Mouse (Mus musculus): ENCODE results near the gene Tecr.
A peak's percentile ranks its signal among the peaks of the same experiment; 100 is the strongest.

Tecr gene

GRCm38 (mm10) chr8:83607661-83608397 lies at the start of gene Tecr, which contains the start of gene Dnajb1:
Tecr (minus strand) TSS chr8:83607971.
Dnajb1 (plus strand) TSS chr8:83608193.
- DNase-seq (ENCODE audit: low read depth, low spot score): peak; percentile 99

DNA sequence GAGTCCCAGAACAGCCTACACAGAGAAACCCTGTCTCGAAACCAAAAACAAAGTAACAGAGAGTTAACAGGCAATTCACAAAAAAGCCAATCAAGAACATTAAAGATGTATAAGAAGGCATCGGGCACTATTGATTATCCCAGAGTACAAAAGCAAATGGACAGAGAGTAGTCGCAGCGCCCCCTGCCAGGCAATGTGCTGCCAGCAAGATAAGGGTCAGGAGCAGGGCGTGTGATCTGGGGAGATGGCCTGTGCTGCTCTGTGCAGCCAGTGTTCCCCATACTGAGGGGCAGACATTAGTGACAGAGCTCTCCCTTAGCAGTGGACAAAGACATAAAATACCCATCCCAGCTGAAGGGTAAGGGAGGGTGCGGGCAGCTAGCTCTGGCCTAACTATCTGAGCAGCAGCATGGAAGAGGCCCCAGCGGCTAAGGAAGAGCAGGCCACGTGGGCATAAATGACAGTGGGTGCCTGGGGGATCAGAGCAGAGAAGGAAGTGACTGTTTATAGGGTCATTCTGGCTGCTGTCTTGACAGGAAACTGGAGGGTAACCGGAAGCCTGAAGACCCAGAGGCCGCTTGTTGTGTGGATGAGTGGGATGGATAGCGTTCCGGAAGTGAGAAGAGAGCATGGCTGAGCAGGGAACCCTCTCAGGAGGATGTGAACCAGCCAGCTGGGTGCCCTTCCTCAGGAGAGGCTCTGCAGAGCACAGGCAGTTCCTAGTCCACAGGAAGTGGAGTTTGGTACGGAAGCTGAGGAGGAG lies 48.9 kb upstream of the Tecr start:
- DNase-seq (ENCODE audit: low read depth, low spot score): no peak

DNA sequence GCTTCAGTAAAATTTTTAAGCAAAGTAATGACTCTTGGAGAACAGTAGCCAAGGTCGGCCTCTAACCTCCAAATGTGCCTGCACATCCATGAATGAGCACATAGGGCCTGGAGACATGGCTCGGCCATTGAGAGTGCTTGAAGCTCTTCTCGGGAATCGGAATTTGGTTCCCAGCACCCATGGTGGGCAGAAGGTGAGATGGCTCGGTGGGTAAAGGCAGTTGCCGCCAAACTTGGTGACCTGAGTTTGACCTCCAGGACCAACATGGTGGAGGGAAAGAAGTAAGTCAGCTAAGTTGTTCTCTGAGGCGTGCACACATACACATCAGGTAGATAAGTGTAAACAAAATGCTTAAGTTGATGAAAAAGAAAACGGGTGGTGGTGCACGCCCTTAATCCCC lies 48.3 kb upstream of the Tecr start:
- DNase-seq (ENCODE audit: low read depth, low spot score): no peak

- DNase-seq (ENCODE audit: low read depth, low spot score): no peak
These were observed 47.0 kb upstream of the Tecr start for GRCm38 (mm10) chr8:83654725-83655124.

GRCm38 (mm10) chr8:83653662-83654017 lies 45.9 kb upstream of the Tecr start:
- peak; percentile 57 for DNase-seq (ENCODE audit: low read depth, low spot score)

- DNase-seq (ENCODE audit: low read depth, low spot score): no peak
These were observed 45.2 kb upstream of the Tecr start for GRCm38 (mm10) chr8:83652744-83653661.

- peak; percentile 100 for DNase-seq (ENCODE audit: low read depth, low spot score)
These were observed 44.4 kb upstream of the Tecr start, which contains the start of gene Gipc1 for GRCm38 (mm10) chr8:83652030-83652743. Gipc1 (plus strand) TSS chr8:83652677.

DNA sequence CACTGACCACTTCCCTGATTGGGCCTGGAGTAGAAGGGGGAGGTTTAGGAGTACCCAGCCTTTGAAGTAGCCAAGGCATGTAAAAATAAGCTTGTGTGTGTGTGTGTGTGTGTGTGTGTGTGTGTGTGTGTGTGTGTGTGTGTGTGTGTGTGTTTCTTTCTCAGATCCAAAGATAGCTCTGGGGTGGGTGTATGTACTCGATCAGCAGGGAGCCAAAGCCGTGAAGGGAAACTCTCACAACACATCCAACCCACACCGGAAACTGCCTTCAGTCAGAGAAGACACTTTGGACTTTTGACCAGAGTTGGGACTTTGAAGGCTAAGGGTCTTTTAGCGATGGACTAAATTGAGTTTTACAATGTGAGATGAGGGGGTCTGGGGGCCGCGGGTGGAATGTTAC lies 41.9 kb upstream of the Tecr start:
- DNase-seq (ENCODE audit: low read depth, low spot score): peak; percentile 55

DNA sequence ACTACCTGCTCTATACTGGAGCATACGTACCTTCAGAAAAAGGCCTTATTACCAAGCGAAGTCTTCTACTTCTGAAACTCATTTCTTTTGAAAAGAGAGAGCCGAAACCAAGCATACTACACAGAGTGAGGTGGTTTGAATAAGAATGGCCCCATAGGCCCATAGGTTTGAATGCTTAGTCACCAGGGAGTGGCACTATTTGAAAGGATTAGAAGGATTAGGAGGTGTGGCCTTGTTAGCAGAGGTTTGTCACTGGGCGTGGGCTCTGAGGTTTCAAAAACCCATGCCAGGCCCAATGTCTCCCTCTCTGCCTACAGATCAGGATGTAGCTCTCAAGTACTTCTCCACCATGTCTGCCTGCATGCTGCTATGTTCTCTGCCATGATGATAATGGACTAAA lies 40.3 kb upstream of the Tecr start:
- DNase-seq (ENCODE audit: low read depth, low spot score): no peak

DNA sequence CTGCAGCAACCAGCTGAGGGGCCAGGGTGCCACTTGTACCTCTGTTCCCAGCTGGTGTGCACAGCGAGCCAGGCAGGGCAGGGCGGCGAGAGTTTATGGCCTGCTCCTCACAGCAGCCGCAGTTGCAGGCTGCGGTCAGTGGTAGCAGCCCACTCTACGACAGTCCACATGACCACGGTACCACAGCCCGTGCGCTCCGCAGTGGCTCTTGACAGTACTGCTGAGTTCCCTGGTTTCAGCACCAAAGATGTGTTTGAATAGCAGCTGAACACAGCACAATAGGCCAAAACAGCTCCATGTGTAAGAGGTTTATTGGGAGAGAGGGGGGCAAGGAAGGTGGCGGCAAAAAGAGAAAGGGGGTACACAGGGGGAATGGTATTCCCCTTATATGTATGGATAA lies 39.7 kb upstream of the Tecr start:
- DNase-seq (ENCODE audit: low read depth, low spot score): no peak

DNA sequence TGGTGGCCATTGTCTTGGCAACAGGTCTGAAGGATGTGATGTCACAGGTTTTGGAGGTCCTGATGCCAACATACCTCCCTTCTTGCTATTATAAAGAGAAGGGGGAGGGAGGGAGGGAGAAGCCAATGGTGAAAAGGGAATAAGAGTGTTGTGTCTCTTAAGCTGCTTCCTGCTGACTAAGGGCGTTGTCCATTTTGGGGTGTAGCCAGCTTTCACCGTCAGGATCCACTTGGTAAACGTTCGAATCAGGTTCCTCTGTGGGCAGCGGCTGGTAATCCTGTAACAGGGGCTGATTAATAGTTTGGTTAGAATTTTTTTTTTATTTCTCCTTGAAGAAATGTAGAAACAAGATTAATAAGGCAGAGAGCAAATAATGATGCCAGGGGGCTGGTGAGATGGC lies 31.9 kb upstream of the Tecr start:
- DNase-seq (ENCODE audit: low read depth, low spot score): no peak

GRCm38 (mm10) chr8:83638856-83639255 lies 31.1 kb upstream of the Tecr start:
- DNase-seq (ENCODE audit: low read depth, low spot score): no peak

DNA sequence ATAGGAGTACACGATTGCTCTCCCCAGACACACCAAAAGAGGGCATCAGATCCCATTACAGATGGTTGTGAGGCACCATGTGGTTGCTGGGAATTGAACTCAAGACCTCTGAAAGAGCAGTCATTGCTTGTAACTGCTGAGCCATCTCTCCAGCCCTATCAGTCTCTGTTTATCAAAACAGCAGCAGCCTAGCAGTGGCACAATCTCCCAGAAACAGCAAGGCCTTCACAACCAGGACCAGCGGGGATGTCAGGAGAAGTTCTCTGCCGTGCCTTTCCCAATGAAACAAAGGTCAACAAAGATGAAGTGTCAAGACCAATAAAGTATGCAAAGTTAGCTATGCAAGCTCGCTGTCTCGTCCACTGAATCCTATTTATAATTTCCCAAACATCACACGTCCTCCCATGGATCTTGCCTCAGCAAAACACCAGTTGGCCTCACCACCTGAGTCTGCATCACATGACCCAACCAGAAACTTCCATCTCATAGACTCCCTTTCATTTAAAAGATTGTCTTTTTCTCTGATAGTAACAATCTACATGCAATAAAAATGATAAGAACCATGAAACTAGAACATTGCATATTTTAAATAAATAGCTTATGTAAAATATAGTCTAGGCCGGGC lies 24.4 kb upstream of the Tecr start:
- DNase-seq (ENCODE audit: low read depth, low spot score): no peak

DNA sequence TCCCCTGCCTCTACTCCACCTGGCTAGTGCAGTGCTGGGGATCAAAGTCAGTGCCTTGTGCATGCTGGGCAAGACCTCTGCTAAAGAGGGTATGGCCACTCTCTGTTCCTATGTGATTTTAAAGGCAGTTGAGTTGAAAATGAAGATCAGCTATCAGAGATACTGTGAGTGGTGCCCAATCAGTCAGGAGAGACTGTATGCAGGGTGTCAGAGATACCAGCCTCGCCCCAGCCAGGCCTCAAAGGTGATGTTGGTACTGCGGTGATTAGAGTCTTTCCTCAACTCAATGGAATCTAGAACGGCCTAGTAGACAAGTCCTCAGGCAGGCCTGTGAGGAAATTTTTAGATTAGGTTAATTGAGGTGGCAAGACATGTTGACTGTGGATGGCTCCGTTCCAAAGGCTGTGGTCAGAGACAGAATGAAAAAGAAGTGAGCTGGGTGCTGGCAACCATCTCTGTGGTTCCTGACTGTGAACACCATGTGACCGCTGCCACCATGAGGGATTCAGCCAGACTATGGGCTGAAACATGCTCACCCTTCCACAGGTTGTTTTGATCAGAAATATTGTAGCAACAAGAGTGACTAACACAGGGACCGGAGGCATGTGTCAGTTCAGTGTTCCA lies 18.0 kb upstream of the Tecr start:
- no peak for DNase-seq (ENCODE audit: low read depth, low spot score)

DNA sequence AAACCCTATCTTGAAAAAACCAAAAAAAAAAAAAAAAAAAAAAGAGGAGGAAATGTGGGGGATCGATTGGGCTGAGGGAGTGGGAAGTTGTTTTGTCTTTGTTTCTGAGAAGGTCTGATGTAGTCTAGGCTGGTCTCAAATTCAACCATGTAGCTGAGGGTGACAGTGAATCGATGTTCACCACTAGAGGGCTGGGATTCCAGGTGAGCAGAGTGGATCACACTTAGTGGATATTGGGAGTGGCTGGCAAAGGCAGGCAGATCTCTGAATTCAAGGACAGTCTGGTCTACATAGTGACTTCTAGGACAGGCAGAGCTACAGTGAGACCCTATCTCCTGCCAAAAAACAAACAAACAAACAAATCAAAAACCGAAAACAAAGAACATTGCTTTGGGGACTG lies 17.0 kb upstream of the Tecr start:
- peak; percentile 69 for DNase-seq (ENCODE audit: low read depth, low spot score)

GRCm38 (mm10) chr8:83623549-83623948 lies 15.8 kb upstream of the Tecr start:
- no peak for DNase-seq (ENCODE audit: low read depth, low spot score)

- DNase-seq (ENCODE audit: low read depth, low spot score): peak; percentile 97
These were observed 14.7 kb upstream of the Tecr start for GRCm38 (mm10) chr8:83622389-83622989.

DNA sequence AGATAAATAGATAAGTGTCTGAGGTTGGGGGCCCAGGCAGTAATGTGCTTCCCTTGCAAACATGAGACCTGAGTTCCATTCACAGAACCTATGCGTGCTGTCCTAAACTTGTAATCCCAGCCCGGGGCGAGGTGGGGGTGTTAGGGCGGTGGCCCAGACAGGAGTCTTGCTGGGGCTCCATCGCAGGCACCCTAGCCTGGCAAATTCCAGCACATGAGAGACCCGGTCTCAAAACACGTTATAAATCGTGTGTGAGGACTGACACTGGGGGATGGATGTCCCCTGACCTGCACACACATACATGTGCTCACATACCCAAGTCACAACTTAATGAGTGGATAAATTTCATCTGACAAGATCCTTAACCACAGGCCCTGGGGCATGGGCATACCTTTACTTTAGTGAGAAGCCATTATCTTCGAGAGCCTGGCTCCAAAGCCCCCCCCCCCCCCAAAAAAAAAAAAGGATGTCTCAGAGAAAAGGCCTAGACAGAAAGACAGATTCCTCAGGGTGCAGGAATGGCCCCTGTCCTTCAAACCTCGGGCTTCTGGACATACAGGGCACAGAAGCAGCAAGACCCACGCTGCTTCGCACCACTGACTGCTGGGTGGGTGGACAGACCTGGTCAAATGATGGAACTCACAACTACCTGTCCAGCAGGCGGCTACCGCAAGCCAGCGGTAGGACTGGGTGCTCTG lies 14.1 kb upstream of the Tecr start:
- DNase-seq (ENCODE audit: low read depth, low spot score): no peak

GRCm38 (mm10) chr8:83619568-83620285 lies 12.0 kb upstream of the Tecr start:
- DNase-seq (ENCODE audit: low read depth, low spot score): no peak
